Mouse (Mus musculus) heart, embryonic 10.5 days (tissue): ENCODE measurements around the gene Zswim3. TPM values are rescaled to one million over a fixed set of nuclear protein-coding genes. Genes with fewer than 3 reads are reported as not detected.
"Not testable (repeated sequence)": the region's sequence is repeated elsewhere in the genome, so short reads cannot be mapped to it uniquely, and the experiment has no call there.

Experiments
- DNase-seq: peaks from one replicate; pipeline ENCODE4 v3.0.0-alpha.2; 2017; ENCODE audit warnings: low spot score
- H3K27ac ChIP-seq: fragments of 300-500 bp; sonication (generic); 2 replicates; pipeline ENCODE4 v1.5.1; 2016; ENCODE audit warnings: mild to moderate bottlenecking
- H3K27me3 ChIP-seq: fragments of 300-500 bp; sonication (generic); 2 replicates; pipeline ENCODE4 v1.6.1; 2016; ENCODE audit warnings: mild to moderate bottlenecking; ENCODE audit not compliant: poor library complexity, insufficient read depth, severe bottlenecking
- H3K36me3 ChIP-seq: fragments of 300-500 bp; sonication (generic); 2 replicates; pipeline ENCODE4 v1.6.1; 2016; ENCODE audit warnings: mild to moderate bottlenecking, moderate library complexity
- H3K4me1 ChIP-seq: fragments of 300-500 bp; sonication (generic); 2 replicates; pipeline ENCODE4 v1.6.1; 2016; ENCODE audit warnings: mild to moderate bottlenecking
- H3K4me3 ChIP-seq: fragments of 300-500 bp; sonication (generic); 2 replicates; pipeline ENCODE4 v1.5.1; 2016; ENCODE audit warnings: mild to moderate bottlenecking, moderate library complexity
- H3K9me3 ChIP-seq: fragments of 300-500 bp; sonication (generic); 2 replicates; pipeline ENCODE4 v1.6.1; 2016; ENCODE audit warnings: mild to moderate bottlenecking, moderate library complexity
- WGBS: fragments of 180-500 bp; shearing (Covaris S2); methylation state at CpG from one replicate; pipeline ENCODE4 v1.1.7; 2016; 5-methylcytosine and 5-hydroxymethylcytosine counted together
- polyA plus RNA-seq: library from polyadenylated mRNA; unstranded; fragments of >200 nt; fragmentation: Nextera tagmentation; extraction: Ambion mirVana; gene quantifications from 2 replicates; pipeline ENCODE4 v1.2.1, GENCODE M21; 2016

Gene Zswim3
- polyA plus RNA-seq, 1 experiment from 2014 or later = 9.7 TPM

- not testable (repeated sequence) for H3K36me3 ChIP-seq, H3K4me3 ChIP-seq, DNase-seq, H3K9me3 ChIP-seq, H3K27ac ChIP-seq
- Histone ChIP-seq H3K4me1 (peaks cover 32% of the 10 kb centered on the region), H3K27me3 (peaks cover 75% of the 10 kb centered on the region)
- WGBS = 81% methylated on average over 5 of the region's 5 CpGs
Observed at GRCm38 (mm10) chr2:164855572-164855971, 50.7 kb downstream of the Zswim3 start.

- H3K27ac ChIP-seq = peak overlapping the region; percentile 37; the same call in 1 of the 2 replicates
- 1% methylated on average over 42 of the region's 42 CpGs for WGBS
Observed at GRCm38 (mm10) chr2:164856309-164857100, 51.6 kb downstream of the Zswim3 start.

GRCm38 (mm10) chr2:164857101-164857821 is 52.4 kb downstream of the Zswim3 start, which contains the start of gene Pltp:
Gene Pltp (minus strand): TSS chr2:164857711.
- Histone ChIP-seq H3K36me3 (no peaks in the 10 kb centered on the region), H3K27ac (peak within 1 kb of the TSS; percentile 37), H3K4me1 (peaks cover 41% of the 10 kb centered on the region), H3K27me3 (peaks cover 73% of the 10 kb centered on the region), H3K9me3 (no peaks in the 10 kb centered on the region), H3K4me3 (peak within 1 kb of the TSS; percentile 65)
- under 1% methylated on average over 45 of the region's 47 CpGs for WGBS
- no peak for DNase-seq

More at GRCm38 (mm10) chr2:164856309-164857100, 51.6 kb downstream of the Zswim3 start:
- Histone ChIP-seq H3K4me3 (peak overlapping the region; percentile 65), H3K9me3 (no peaks in the 10 kb centered on the region), H3K4me1 (peaks cover 34% of the 10 kb centered on the region), H3K36me3 (no peaks in the 10 kb centered on the region), H3K27me3 (peaks cover 75% of the 10 kb centered on the region)
- no peak for DNase-seq

GRCm38 (mm10) chr2:164857842-164858553 is 53.1 kb downstream of the Zswim3 start:
- WGBS = 3% methylated on average over 19 of the region's 19 CpGs
- H3K27me3 ChIP-seq = peaks cover 66% of the 10 kb centered on the region

GRCm38 (mm10) chr2:164859155-164859554 is 54.3 kb downstream of the Zswim3 start:
- DNase-seq = no peak
- peaks cover 42% of the 10 kb centered on the region for H3K4me1 ChIP-seq
- no peaks in the 10 kb centered on the region for H3K9me3 ChIP-seq
- H3K36me3 ChIP-seq = no peaks in the 10 kb centered on the region
- 46% methylated on average over 2 of the region's 2 CpGs for WGBS
- no peak overlapping the region for H3K27ac ChIP-seq
- no peak overlapping the region for H3K4me3 ChIP-seq
- H3K27me3 ChIP-seq = peaks cover 58% of the 10 kb centered on the region

More at GRCm38 (mm10) chr2:164857842-164858553, 53.1 kb downstream of the Zswim3 start:
- Histone ChIP-seq H3K9me3 (no peaks in the 10 kb centered on the region), H3K36me3 (no peaks in the 10 kb centered on the region), H3K4me3 (peak overlapping the region; percentile 65), H3K4me1 (peaks cover 42% of the 10 kb centered on the region), H3K27ac (peak overlapping the region; percentile 37; the same call in 1 of the 2 replicates)
- no peak for DNase-seq

GRCm38 (mm10) chr2:164859640-164860432 is 54.9 kb downstream of the Zswim3 start:
- Histone ChIP-seq H3K36me3 (no peaks in the 10 kb centered on the region), H3K4me3 (no peak overlapping the region), H3K27me3 (peaks cover 52% of the 10 kb centered on the region), H3K4me1 (peaks cover 41% of the 10 kb centered on the region), H3K27ac (no peak overlapping the region), H3K9me3 (no peaks in the 10 kb centered on the region)
- 55% methylated on average over 9 of the region's 9 CpGs for WGBS
- DNase-seq = no peak

GRCm38 (mm10) chr2:164861094-164861493 is 56.2 kb downstream of the Zswim3 start:
- H3K4me3 ChIP-seq = no peak overlapping the region
- no peak for DNase-seq
- WGBS = 71% methylated on average over 4 of the region's 4 CpGs
- H3K4me1 ChIP-seq = peaks cover 40% of the 10 kb centered on the region
- peaks cover 39% of the 10 kb centered on the region for H3K27me3 ChIP-seq
- H3K36me3 ChIP-seq = no peaks in the 10 kb centered on the region
- no peak overlapping the region for H3K27ac ChIP-seq
- H3K9me3 ChIP-seq = no peaks in the 10 kb centered on the region

- no peaks in the 10 kb centered on the region for H3K9me3 ChIP-seq
Observed at GRCm38 (mm10) chr2:164862179-164862861, 57.4 kb downstream of the Zswim3 start.

GRCm38 (mm10) chr2:164863411-164863810 is 58.5 kb downstream of the Zswim3 start:
- Histone ChIP-seq H3K4me1 (peaks cover 29% of the 10 kb centered on the region), H3K27me3 (peaks cover 16% of the 10 kb centered on the region)
- 91% methylated on average over 8 of the region's 9 CpGs for WGBS
- H3K4me3 ChIP-seq, H3K27ac ChIP-seq, H3K36me3 ChIP-seq, H3K9me3 ChIP-seq, DNase-seq: not testable (repeated sequence)

More at GRCm38 (mm10) chr2:164862179-164862861, 57.4 kb downstream of the Zswim3 start:
- Histone ChIP-seq H3K36me3 (no peaks in the 10 kb centered on the region), H3K4me1 (peaks cover 36% of the 10 kb centered on the region), H3K4me3 (no peak overlapping the region), H3K27me3 (peaks cover 27% of the 10 kb centered on the region), H3K27ac (no peak overlapping the region)
- WGBS = 53% methylated on average over 9 of the region's 9 CpGs
- DNase-seq = no peak

- no peaks in the 10 kb centered on the region for H3K36me3 ChIP-seq
- no peak for DNase-seq
- 57% methylated on average over 4 of the region's 4 CpGs for WGBS
- no peak overlapping the region for H3K4me3 ChIP-seq
- peaks cover 6% of the 10 kb centered on the region; the same call in 1 of the 2 replicates for H3K27me3 ChIP-seq
- peaks cover 24% of the 10 kb centered on the region for H3K4me1 ChIP-seq
- 0 out of 2 replicates have a peak, but pooled peaks cover 5% of the 10 kb centered on the region for H3K9me3 ChIP-seq
- no peak overlapping the region for H3K27ac ChIP-seq
Observed at GRCm38 (mm10) chr2:164864593-164864992, 59.7 kb downstream of the Zswim3 start.

- H3K4me1 ChIP-seq = peaks cover 14% of the 10 kb centered on the region
- WGBS = 43% methylated on average over 16 of the region's 16 CpGs
- no peaks in the 10 kb centered on the region for H3K36me3 ChIP-seq
- H3K4me3 ChIP-seq = no peak overlapping the region
- peak overlapping the region; percentile 74 for H3K27ac ChIP-seq
- H3K27me3 ChIP-seq = peaks cover 4% of the 10 kb centered on the region; the same call in 1 of the 2 replicates
- no peak for DNase-seq
- 0 out of 2 replicates have a peak, but pooled peaks cover 5% of the 10 kb centered on the region for H3K9me3 ChIP-seq
Observed at GRCm38 (mm10) chr2:164866741-164867551, 62.0 kb downstream of the Zswim3 start.
